Mouse (Mus musculus): ENCODE data around the gene Zfp975. TPM values are rescaled to one million over a fixed set of nuclear protein-coding genes. Genes with fewer than 3 reads are reported as not detected.
"Not testable (repeated sequence)": the region's sequence is repeated elsewhere in the genome, so short reads cannot be mapped to it uniquely, and the experiment has no call there.

Gene Zfp975
- total and polyA plus RNA-seq, 3 experiments = 0.91 to 2.0 (median 1.3) TPM

- H3K4me2 ChIP-seq (ENCODE audit: insufficient read depth, low read depth, poor library complexity, severe bottlenecking); DNase-seq (ENCODE audit: extremely low read depth); H3K4me1 ChIP-seq (ENCODE audit: control insufficient read depth in 1 of 2, insufficient read depth in 2 of 2): not testable (repeated sequence)
These were observed 50.1 kb downstream of the Zfp975 start, which contains the start of gene Zfp976 for GRCm38 (mm10) chr7:42642152-42643115. TSS of gene Zfp976 (minus strand) at chr7:42642588.

GRCm38 (mm10) chr7:42631031-42631430 is 61.5 kb downstream of the Zfp975 start:
- DNase-seq (ENCODE audit: extremely low read depth); H3K79me2 ChIP-seq (replicated peaks; ENCODE audit: control insufficient read depth, extremely low read depth, insufficient read depth, poor library complexity, severe bottlenecking); H3K4me1 ChIP-seq (ENCODE audit: control insufficient read depth in 1 of 2, insufficient read depth in 2 of 2); H3K9ac ChIP-seq (ENCODE audit: insufficient read depth, low read depth); H3K36me3 ChIP-seq (replicated peaks in 1 of 2; ENCODE audit: control insufficient read depth in 1 of 2, insufficient read depth in 1 of 2, low read length in 1 of 2); in situ Hi-C loops (cut with MboI; ENCODE audit: low pct_ligation_motif_present, low pct_unique_long_range_greater_than_20kb, low sequenced_read_pairs); H3K9me3 ChIP-seq (replicated peaks; ENCODE audit: low read length); H3K4me2 ChIP-seq (ENCODE audit: insufficient read depth, low read depth, poor library complexity, severe bottlenecking); H3K27me3 ChIP-seq (replicated peaks); dilution Hi-C loops (cut with MboI; ENCODE audit: extremely low pct_ligation_motif_present, extremely low pct_unique_long_range_greater_than_20kb, low sequenced_read_pairs); H3K4me3 ChIP-seq (replicated peaks in 1 of 3; ENCODE audit: low read depth in 2 of 3, low read length in 2 of 3, poor library complexity in 1 of 3); H3K27ac ChIP-seq (ENCODE audit: insufficient read depth, low read depth): not testable (repeated sequence)

More at GRCm38 (mm10) chr7:42642152-42643115, 50.1 kb downstream of the Zfp975 start, which contains the start of gene Zfp976:
- H3K27me3 ChIP-seq (replicated peaks); H3K79me2 ChIP-seq (replicated peaks; ENCODE audit: control insufficient read depth, extremely low read depth, insufficient read depth, poor library complexity, severe bottlenecking); H3K9me3 ChIP-seq (replicated peaks; ENCODE audit: low read length); dilution Hi-C loops (cut with MboI; ENCODE audit: extremely low pct_ligation_motif_present, extremely low pct_unique_long_range_greater_than_20kb, low sequenced_read_pairs); H3K27ac ChIP-seq (ENCODE audit: insufficient read depth, low read depth); H3K4me3 ChIP-seq (replicated peaks in 1 of 3; ENCODE audit: low read depth in 2 of 3, low read length in 2 of 3, poor library complexity in 1 of 3); in situ Hi-C loops (cut with MboI; ENCODE audit: low pct_ligation_motif_present, low pct_unique_long_range_greater_than_20kb, low sequenced_read_pairs); H3K36me3 ChIP-seq (replicated peaks in 1 of 2; ENCODE audit: control insufficient read depth in 1 of 2, insufficient read depth in 1 of 2, low read length in 1 of 2); H3K9ac ChIP-seq (ENCODE audit: insufficient read depth, low read depth): not testable (repeated sequence)

Other genes with a start within 250 kb of the Zfp975 start
- gene 4933421I07Rik, start 244.6 kb downstream of the Zfp975 start, total RNA-seq (2012; rRNA removed) = not detected in 2 replicates
- gene 4933421I07Rik, start 244.6 kb downstream of the Zfp975 start, total RNA-seq (2014; rRNA removed) = not detected in 2 replicates
- not detected in 2 replicates for gene 4933421I07Rik, start 244.6 kb downstream of the Zfp975 start, polyA plus RNA-seq (2012; ENCODE audit: insufficient read length, low read depth)
- 16.7 and 18.0 TPM in 2 replicates for gene Zfp141, start 187.0 kb downstream of the Zfp975 start, total RNA-seq (2012; rRNA removed)
- gene Zfp141, start 187.0 kb downstream of the Zfp975 start, total RNA-seq (2014; rRNA removed) = 26.8 and 28.2 TPM in 2 replicates
- gene Zfp141, start 187.0 kb downstream of the Zfp975 start, polyA plus RNA-seq (2012; ENCODE audit: insufficient read length, low read depth) = 13.5 and 14.1 TPM in 2 replicates
- not detected in 2 replicates for gene Gm21028, start 114.2 kb downstream of the Zfp975 start, total RNA-seq (2012; rRNA removed)
- not detected in 2 replicates for gene Gm21028, start 114.2 kb downstream of the Zfp975 start, total RNA-seq (2014; rRNA removed)
- not detected in 2 replicates for gene Gm21028, start 114.2 kb downstream of the Zfp975 start, polyA plus RNA-seq (2012; ENCODE audit: insufficient read length, low read depth)
- gene Zfp977, start 100.2 kb downstream of the Zfp975 start, total RNA-seq (2012; rRNA removed) = not detected in 2 replicates
- not detected in 2 replicates for gene Zfp977, start 100.2 kb downstream of the Zfp975 start, total RNA-seq (2014; rRNA removed)
- gene Zfp977, start 100.2 kb downstream of the Zfp975 start, polyA plus RNA-seq (2012; ENCODE audit: insufficient read length, low read depth) = not detected in 2 replicates
- gene Zfp976, start 50.2 kb downstream of the Zfp975 start, total RNA-seq (2012; rRNA removed) = not detected in 2 replicates
- gene Zfp976, start 50.2 kb downstream of the Zfp975 start, total RNA-seq (2014; rRNA removed) = not detected in 2 replicates
- not detected in 2 replicates for gene Zfp976, start 50.2 kb downstream of the Zfp975 start, polyA plus RNA-seq (2012; ENCODE audit: insufficient read length, low read depth)
- gene Gm17067, start 34.3 kb upstream of the Zfp975 start, total RNA-seq (2012; rRNA removed) = not detected in 2 replicates
- gene Gm17067, start 34.3 kb upstream of the Zfp975 start, total RNA-seq (2014; rRNA removed) = not detected in 2 replicates
- not detected in 2 replicates for gene Gm17067, start 34.3 kb upstream of the Zfp975 start, polyA plus RNA-seq (2012; ENCODE audit: insufficient read length, low read depth)
- not detected in 2 replicates for gene Vmn2r62, start 100.8 kb upstream of the Zfp975 start, total RNA-seq (2012; rRNA removed)
- not detected in 2 replicates for gene Vmn2r62, start 100.8 kb upstream of the Zfp975 start, total RNA-seq (2014; rRNA removed)
- not detected in 2 replicates for gene Vmn2r62, start 100.8 kb upstream of the Zfp975 start, polyA plus RNA-seq (2012; ENCODE audit: insufficient read length, low read depth)
- gene Gm2381, start 174.5 kb upstream of the Zfp975 start, total RNA-seq (2012; rRNA removed) = 0.81 and 0.84 TPM in 2 replicates
- not detected in 2 replicates for gene Gm2381, start 174.5 kb upstream of the Zfp975 start, total RNA-seq (2014; rRNA removed)
- 0.08 TPM in 1 of 2 replicates, not detected in the other for gene Gm2381, start 174.5 kb upstream of the Zfp975 start, polyA plus RNA-seq (2012; ENCODE audit: insufficient read length, low read depth)
- not detected in 2 replicates for gene Vmn2r63, start 241.1 kb upstream of the Zfp975 start, total RNA-seq (2012; rRNA removed)
- not detected in 2 replicates for gene Vmn2r63, start 241.1 kb upstream of the Zfp975 start, total RNA-seq (2014; rRNA removed)
- not detected in 2 replicates for gene Vmn2r63, start 241.1 kb upstream of the Zfp975 start, polyA plus RNA-seq (2012; ENCODE audit: insufficient read length, low read depth)

Measured in CH12.LX (cell line).